Mouse (Mus musculus) right cerebral cortex, postnatal 4 days (tissue): ENCODE data around the gene Jak1.
"Not testable (repeated sequence)": the region's sequence is repeated elsewhere in the genome, so short reads cannot be mapped to it uniquely, and the experiment has no call there.

Experiments
- DNase-seq: peaks from one replicate; pipeline ENCODE4 v3.0.0-alpha.2; 2022

Gene Jak1

GRCm38 (mm10) chr4:101270734-101271133 lies 5.7 kb upstream of the Jak1 start:
- DNase-seq, result no peak

- DNase-seq, result not testable (repeated sequence)
Measured at GRCm38 (mm10) chr4:101268506-101268905, 3.4 kb upstream of the Jak1 start.

DNA sequence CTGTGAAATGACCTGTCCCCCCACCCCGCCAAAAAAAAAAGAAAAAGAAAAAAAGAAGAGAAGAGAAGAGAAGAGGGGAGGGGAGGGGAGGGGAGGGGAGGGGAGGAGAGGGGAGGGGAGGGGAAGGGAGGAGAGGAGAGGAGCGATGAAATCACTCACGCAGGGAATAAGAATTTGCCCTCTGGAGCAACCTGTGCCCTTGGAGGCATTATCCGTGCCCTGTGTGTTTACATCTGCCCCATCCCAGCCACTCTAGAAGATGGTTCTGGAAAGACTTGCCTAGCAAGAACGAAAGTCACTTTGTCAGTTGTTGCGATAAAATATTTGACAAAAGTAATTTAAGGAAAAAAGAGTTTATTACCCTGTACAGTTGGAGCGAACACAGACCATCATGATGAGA lies 441 bp upstream of the Jak1 start:
- DNase-seq, result no peak

GRCm38 (mm10) chr4:101263968-101264740 lies 928 bp downstream of the Jak1 start:
- peak; percentile 26 for DNase-seq

- DNase-seq, result no peak
Measured at GRCm38 (mm10) chr4:101261596-101261995, 3.5 kb downstream of the Jak1 start.

GRCm38 (mm10) chr4:101260744-101261291 lies 4.3 kb downstream of the Jak1 start:
- DNase-seq, result no peak

DNA sequence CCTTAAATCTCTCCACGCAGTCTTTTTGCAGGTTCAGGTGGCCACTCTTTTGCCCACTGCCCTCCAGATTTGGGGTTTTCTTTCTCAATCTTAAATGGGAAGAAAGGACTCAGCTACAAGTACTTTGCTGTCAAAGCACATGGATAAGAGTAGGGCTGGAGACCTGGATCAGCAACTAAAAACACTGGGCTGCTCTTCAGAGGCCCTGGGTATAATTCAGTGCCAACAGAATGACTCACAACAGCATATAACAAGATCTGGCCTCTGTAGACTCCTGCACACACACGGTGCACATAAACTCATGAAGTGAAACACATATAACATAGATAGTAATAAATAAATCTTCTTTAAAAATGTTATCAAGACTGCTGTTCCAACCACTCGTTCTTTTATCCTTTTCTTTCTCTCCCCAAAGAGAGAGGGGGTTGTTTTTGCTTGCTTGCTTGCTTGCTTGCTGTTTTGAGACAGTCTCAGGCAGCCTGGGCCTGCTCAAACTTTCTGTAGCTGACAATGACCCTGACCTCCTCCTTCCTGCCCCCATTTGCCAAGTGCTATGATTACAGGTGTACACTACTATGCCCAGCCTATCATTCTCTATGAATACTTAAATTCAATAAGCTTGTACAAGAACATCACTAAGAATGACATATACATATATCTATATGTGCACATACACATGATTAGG lies 8.4 kb downstream of the Jak1 start:
- DNase-seq, result no peak

- no peak for DNase-seq
Measured at GRCm38 (mm10) chr4:101254606-101255349, 10.3 kb downstream of the Jak1 start.

DNA sequence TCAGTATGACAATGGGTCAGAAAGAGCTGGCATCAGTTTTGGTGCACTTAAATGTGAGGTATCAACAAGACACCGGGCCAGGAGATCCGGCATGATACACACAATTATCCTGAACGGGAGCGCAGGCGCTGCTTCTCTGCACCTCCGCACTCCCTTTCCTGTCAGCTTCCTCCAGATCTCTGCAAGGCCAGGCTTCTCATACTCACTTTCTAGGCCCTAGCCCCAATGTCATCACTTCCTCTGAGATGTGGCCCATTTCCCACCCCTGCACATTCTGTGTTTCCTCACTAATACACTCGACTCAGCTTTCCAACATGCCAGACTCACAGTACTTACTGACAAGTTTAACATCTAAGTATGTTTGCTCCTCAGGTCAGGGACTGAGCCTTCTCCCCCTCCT lies 11.1 kb downstream of the Jak1 start:
- DNase-seq, result no peak

GRCm38 (mm10) chr4:101252781-101253622 lies 12.1 kb downstream of the Jak1 start:
- no peak for DNase-seq

- DNase-seq, result no peak
Measured at GRCm38 (mm10) chr4:101252016-101252415, 13.1 kb downstream of the Jak1 start.

DNA sequence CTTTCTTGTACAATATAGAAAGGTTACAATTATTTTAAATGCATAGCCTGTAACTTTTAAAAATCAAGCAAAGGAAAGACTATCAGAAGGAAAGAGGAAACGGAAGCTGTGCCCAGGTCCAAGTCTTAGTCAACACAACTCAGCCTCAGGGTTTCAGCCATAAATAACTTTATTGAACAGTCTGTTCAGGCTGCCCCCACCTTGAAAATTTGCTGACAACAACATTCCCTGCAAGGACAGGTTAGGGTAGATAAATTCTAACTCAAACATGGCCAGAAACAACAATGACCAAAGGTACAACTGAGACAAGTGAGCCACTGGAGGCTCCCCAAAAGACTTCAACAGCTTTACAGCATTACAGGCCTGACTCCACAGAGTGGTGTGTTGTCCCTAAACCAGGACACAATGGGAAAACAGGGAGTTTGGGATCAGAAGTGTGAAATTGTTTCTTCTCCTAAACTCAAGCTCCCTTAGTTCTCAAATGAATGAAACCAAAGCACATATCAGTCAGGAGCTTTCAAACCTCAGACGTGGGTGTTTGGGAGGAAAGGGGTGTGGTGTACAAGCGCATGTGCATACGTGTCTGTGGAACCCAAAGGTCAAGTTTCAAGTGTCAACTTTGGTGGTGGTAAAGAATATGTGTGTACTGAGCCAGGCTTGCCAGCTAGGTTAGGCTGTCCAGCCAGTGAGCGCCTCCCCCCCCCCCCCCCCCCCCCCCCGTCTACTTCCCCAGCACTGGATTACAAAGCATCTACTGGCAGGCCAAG lies 14.9 kb downstream of the Jak1 start:
- no peak for DNase-seq

- DNase-seq, result no peak
Measured at GRCm38 (mm10) chr4:101247355-101247754, 17.7 kb downstream of the Jak1 start.

DNA sequence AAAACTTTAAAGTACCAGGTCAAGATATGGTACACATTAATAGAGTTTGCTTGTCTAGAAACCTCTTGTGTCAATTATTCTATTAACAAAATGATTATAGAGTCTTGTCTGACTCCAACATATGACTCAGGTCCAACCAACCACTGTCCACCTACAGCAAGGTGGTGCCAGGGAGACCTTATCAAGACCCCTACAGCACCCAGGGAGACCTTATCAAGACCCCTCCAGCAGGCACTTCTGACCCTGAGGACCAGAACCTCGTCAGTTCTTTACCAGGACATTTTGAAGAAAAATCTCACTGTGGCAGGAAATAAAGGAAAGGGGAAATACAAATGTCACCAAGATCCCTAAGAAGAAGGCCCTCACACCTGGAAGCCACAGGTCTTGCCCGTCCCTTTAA lies 18.5 kb downstream of the Jak1 start:
- no peak for DNase-seq

GRCm38 (mm10) chr4:101244257-101245011 lies 20.6 kb downstream of the Jak1 start:
- no peak for DNase-seq

GRCm38 (mm10) chr4:101240875-101241173 lies 24.3 kb downstream of the Jak1 start:
- DNase-seq, result no peak

DNA sequence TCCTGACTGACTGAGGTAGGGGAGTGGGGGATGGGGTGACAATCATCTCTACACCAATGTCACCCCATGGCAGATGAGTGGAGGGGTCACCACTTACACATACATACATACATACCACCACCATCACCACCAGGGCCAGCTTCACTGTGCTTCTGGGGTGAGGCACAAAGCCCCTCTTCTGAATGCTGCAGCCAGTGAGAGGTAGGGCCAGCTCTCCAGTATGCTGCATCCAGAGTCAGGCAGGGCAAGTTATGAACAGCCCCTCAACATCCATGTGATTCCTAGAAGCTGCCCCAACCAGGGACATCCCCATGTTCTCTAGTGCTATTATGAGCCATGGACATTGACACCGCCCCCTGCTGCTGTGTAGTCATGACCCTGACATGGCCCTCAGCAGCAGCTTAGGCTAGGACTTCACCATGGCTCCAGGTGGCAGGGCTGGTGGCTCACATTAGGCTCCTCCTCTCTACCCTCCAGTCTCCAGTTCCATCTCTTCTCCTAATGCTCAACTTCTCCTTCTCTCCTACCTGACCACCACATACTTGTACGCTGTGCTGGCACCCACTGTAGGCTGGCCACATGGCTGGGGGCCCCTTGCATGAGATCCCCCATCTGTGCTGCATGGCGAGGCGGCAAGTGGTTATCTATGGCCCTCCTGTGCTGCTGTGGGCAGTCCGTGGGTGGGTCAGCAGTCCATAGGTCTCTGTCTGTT lies 24.8 kb downstream of the Jak1 start:
- DNase-seq, result no peak

GRCm38 (mm10) chr4:101239313-101240162 lies 25.5 kb downstream of the Jak1 start:
- no peak for DNase-seq

GRCm38 (mm10) chr4:101238589-101238988 lies 26.5 kb downstream of the Jak1 start:
- DNase-seq, result no peak
